Mouse (Mus musculus): ENCODE measurements around the gene Ppp1r14d.

DNA sequence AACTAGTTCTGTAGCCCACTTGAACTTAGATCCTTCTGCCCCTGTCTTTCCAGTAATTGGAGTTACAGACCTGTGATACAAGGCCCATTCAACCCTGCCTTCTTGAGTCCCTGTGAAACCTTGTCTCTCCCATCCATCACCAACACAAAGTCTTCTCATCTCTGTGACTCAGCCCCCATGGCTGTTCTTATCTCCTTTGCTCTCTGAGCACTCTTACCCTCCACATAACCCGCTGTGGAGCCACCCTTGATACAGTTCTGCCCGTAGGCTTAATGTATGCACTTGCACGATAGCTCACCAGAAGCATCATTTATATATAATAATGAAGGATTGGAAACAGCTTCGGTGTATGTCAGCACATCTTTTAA lies 11.1 kb upstream of the Ppp1r14d start:
- TF ChIP-seq POLR2A (IDR thresholded peaks at IDR 0.05; ENCODE audit: low read depth, low read length), result no peak
- no peak for TF ChIP-seq CTCF (IDR thresholded peaks at IDR 0.05; ENCODE audit: extremely low read depth, insufficient read depth, insufficient read length, insufficient replicate concordance)
